Comparison of ENCODE assay signal across 8 mouse cellular contexts in genomic region chr11:65162767-65163120, GRCm38 (mm10). TPM values are rescaled to one million over a fixed set of nuclear protein-coding genes. Genes with fewer than 3 reads are reported as not detected.
DNase-seq lines count a peak whose midpoint lies in the region; ATAC-seq and TF ChIP-seq lines count a peak whose summit lies in the region.

Arhgap44 (minus strand) TSS chr11:65162961.

- no peaks in the 10 kb centered on the region for H3K36me3 ChIP-seq in thymus, adult 2 months (ENCODE audit: control insufficient read depth, insufficient read depth, low read length)
- no peaks in the 10 kb centered on the region for H3K36me3 ChIP-seq in embryonic facial prominence, embryonic 15.5 days
- no peaks in the 10 kb centered on the region for H3K36me3 ChIP-seq in heart, embryonic 12.5 days
- no peaks in the 10 kb centered on the region for H3K36me3 ChIP-seq in kidney, embryonic 16.5 days (ENCODE audit: insufficient read depth, low read length)
- H3K36me3 ChIP-seq in liver, adult 2 months (ENCODE audit: control insufficient read depth, insufficient read depth, low read length), result no peaks in the 10 kb centered on the region
- no peaks in the 10 kb centered on the region for H3K36me3 ChIP-seq in neural tube, embryonic 14.5 days (ENCODE audit: control insufficient read depth, insufficient read depth, low read length)

- ATAC-seq in embryonic facial prominence, embryonic 15.5 days (ENCODE audit: insufficient number of reproducible peaks, low FRiP score, low TSS enrichment, low read depth), result peak; percentile 84
- ATAC-seq in heart, embryonic 12.5 days (ENCODE audit: insufficient number of reproducible peaks, low FRiP score), result peak; percentile 76; the same call in 1 of the 2 replicates
- ATAC-seq in kidney, embryonic 16.5 days (ENCODE audit: low FRiP score, low TSS enrichment), result peak; percentile 95
- ATAC-seq in neural tube, embryonic 14.5 days (ENCODE audit: low read depth), result peak; percentile 97

- H3K4me1 ChIP-seq in thymus, adult 2 months (replicated peaks; ENCODE audit: control insufficient read depth, insufficient read depth, low read length), result no peaks in the 10 kb centered on the region
- H3K4me1 ChIP-seq in embryonic facial prominence, embryonic 15.5 days, result peaks cover 13% of the 10 kb centered on the region
- peaks cover 25% of the 10 kb centered on the region for H3K4me1 ChIP-seq in heart, embryonic 12.5 days (replicated peaks)
- H3K4me1 ChIP-seq in kidney, embryonic 16.5 days (ENCODE audit: insufficient read depth, low read length), result peaks cover 7% of the 10 kb centered on the region; the same call in 1 of the 2 replicates
- peaks cover 5% of the 10 kb centered on the region for H3K4me1 ChIP-seq in liver, adult 2 months (ENCODE audit: control insufficient read depth, insufficient read depth, low read length)
- 0 out of 2 replicates have a peak, but pooled peaks cover 8% of the 10 kb centered on the region for H3K4me1 ChIP-seq in neural tube, embryonic 14.5 days (ENCODE audit: control insufficient read depth, insufficient read depth, low read length)

- H3K79me2 ChIP-seq in liver, adult 2 months (ENCODE audit: control insufficient read depth, insufficient read depth, low read length), result no peaks in the 10 kb centered on the region

- no peaks in the 10 kb centered on the region for H3K9me3 ChIP-seq in embryonic facial prominence, embryonic 15.5 days (replicated peaks)
- no peaks in the 10 kb centered on the region for H3K9me3 ChIP-seq in heart, embryonic 12.5 days (replicated peaks)
- no peaks in the 10 kb centered on the region for H3K9me3 ChIP-seq in kidney, embryonic 16.5 days (ENCODE audit: low read length)
- no peaks in the 10 kb centered on the region for H3K9me3 ChIP-seq in neural tube, embryonic 14.5 days (ENCODE audit: control insufficient read depth, low read length)

- DNase-seq in thymus, adult 2 months, result no peak
- no peak for DNase-seq in thymus, postnatal 0 days (ENCODE audit: low spot score)
- peak; percentile 4 for DNase-seq in liver, adult 2 months (ENCODE audit: extremely low read depth, low read depth, low spot score)
- peak; percentile 48 to 54 for DNase-seq in urinary bladder, postnatal 36 days (ENCODE audit: low spot score in 2 of 2)

- TF ChIP-seq CTCF in thymus, adult 2 months (IDR thresholded peaks at IDR 0.05; ENCODE audit: borderline replicate concordance, control insufficient read depth, extremely low read depth, insufficient read depth, low read length, poor library complexity), result no peak
- TF ChIP-seq CTCF in liver, adult 2 months (IDR thresholded peaks at IDR 0.05; ENCODE audit: low read depth, low read length), result no peak

- 4% methylated on average over 27 of the region's 27 CpGs for WGBS in thymus, adult 2 months
- under 1% methylated on average over 24 of the region's 27 CpGs for WGBS in embryonic facial prominence, embryonic 15.5 days
- WGBS in heart, embryonic 12.5 days, result under 1% methylated on average over 27 of the region's 27 CpGs
- WGBS in kidney, embryonic 16.5 days, result under 1% methylated on average over 26 of the region's 27 CpGs
- under 1% methylated on average over 27 of the region's 27 CpGs for WGBS in liver, adult 2 months
- under 1% methylated on average over 27 of the region's 27 CpGs for WGBS in neural tube, embryonic 14.5 days

- H3K27ac ChIP-seq in thymus, adult 2 months (ENCODE audit: control insufficient read depth, insufficient read depth, low read length), result no peak within 1 kb of the TSS
- no peak within 1 kb of the TSS for H3K27ac ChIP-seq in embryonic facial prominence, embryonic 15.5 days (replicated peaks)
- no peak within 1 kb of the TSS for H3K27ac ChIP-seq in heart, embryonic 12.5 days (ENCODE audit: poor library complexity, severe bottlenecking)
- H3K27ac ChIP-seq in kidney, embryonic 16.5 days (ENCODE audit: low read length), result no peak within 1 kb of the TSS
- no peak within 1 kb of the TSS for H3K27ac ChIP-seq in liver, adult 2 months (replicated peaks; ENCODE audit: insufficient read depth, low read depth, low read length)
- H3K27ac ChIP-seq in neural tube, embryonic 14.5 days (ENCODE audit: low read depth, low read length), result peak within 1 kb of the TSS; percentile 72; the same call in 1 of the 2 replicates

- no peak for TF ChIP-seq POLR2A in thymus, adult 2 months (IDR thresholded peaks at IDR 0.05; ENCODE audit: control insufficient read depth, extremely low read depth, insufficient read depth, low read length, poor library complexity)
- no peak for TF ChIP-seq POLR2A in liver, adult 2 months (IDR thresholded peaks at IDR 0.05; ENCODE audit: extremely low read depth, insufficient read depth, low read length)

- no peaks in the 10 kb centered on the region for H3K27me3 ChIP-seq in thymus, adult 2 months (ENCODE audit: control insufficient read depth, insufficient read depth, low read length)
- no peaks in the 10 kb centered on the region for H3K27me3 ChIP-seq in embryonic facial prominence, embryonic 15.5 days
- no peaks in the 10 kb centered on the region for H3K27me3 ChIP-seq in heart, embryonic 12.5 days (replicated peaks)
- no peaks in the 10 kb centered on the region for H3K27me3 ChIP-seq in kidney, embryonic 16.5 days (ENCODE audit: insufficient read depth, low read length)
- H3K27me3 ChIP-seq in liver, adult 2 months (ENCODE audit: control insufficient read depth, insufficient read depth, low read length), result no peaks in the 10 kb centered on the region
- no peaks in the 10 kb centered on the region; the same call in 1 of the 2 replicates for H3K27me3 ChIP-seq in neural tube, embryonic 14.5 days (ENCODE audit: control insufficient read depth, insufficient read depth, low read length)

- peak within 1 kb of the TSS; percentile 99 for H3K4me2 ChIP-seq in embryonic facial prominence, embryonic 15.5 days (replicated peaks)
- peak within 1 kb of the TSS; percentile 96 for H3K4me2 ChIP-seq in heart, embryonic 12.5 days
- peak within 1 kb of the TSS; percentile 89 for H3K4me2 ChIP-seq in kidney, embryonic 16.5 days (replicated peaks; ENCODE audit: low read depth, low read length)
- H3K4me2 ChIP-seq in neural tube, embryonic 14.5 days (ENCODE audit: low read depth, low read length), result peak within 1 kb of the TSS; percentile 85

- H3K4me3 ChIP-seq in thymus, adult 2 months (ENCODE audit: control insufficient read depth, insufficient read depth, low read length), result peak within 1 kb of the TSS; percentile 8
- H3K4me3 ChIP-seq in embryonic facial prominence, embryonic 15.5 days (replicated peaks), result peak within 1 kb of the TSS; percentile 88
- H3K4me3 ChIP-seq in heart, embryonic 12.5 days, result peak within 1 kb of the TSS; percentile 98
- peak within 1 kb of the TSS; percentile 89 for H3K4me3 ChIP-seq in kidney, embryonic 16.5 days (ENCODE audit: low read length)
- H3K4me3 ChIP-seq in liver, adult 2 months (ENCODE audit: insufficient read depth, low read depth, low read length), result peak within 1 kb of the TSS; percentile 82
- peak within 1 kb of the TSS; percentile 90 for H3K4me3 ChIP-seq in neural tube, embryonic 14.5 days (ENCODE audit: low read depth, low read length)

- H3K9ac ChIP-seq in embryonic facial prominence, embryonic 15.5 days, result peak within 1 kb of the TSS; percentile 64
- H3K9ac ChIP-seq in heart, embryonic 12.5 days, result peak within 1 kb of the TSS; percentile 94
- peak within 1 kb of the TSS; percentile 83 for H3K9ac ChIP-seq in kidney, embryonic 16.5 days (replicated peaks; ENCODE audit: low read length)
- H3K9ac ChIP-seq in liver, adult 2 months (ENCODE audit: low read depth, low read length), result peak within 1 kb of the TSS; percentile 82
- H3K9ac ChIP-seq in neural tube, embryonic 14.5 days (replicated peaks; ENCODE audit: low read depth, low read length), result peak within 1 kb of the TSS; percentile 89

RNA-seq across cellular contexts. Expression of gene Arhgap44, which starts in this region (rescaled TPM):
- polyA plus RNA-seq in thymus, adult 2 months (2012; rRNA removed), result 5.5 and 6.7 TPM in 2 replicates
- polyA plus RNA-seq in thymus, postnatal 0 days (2015; fragmentation: Nextera tagmentation; extraction: Ambion mirVana), result 4.5 and 5.1 TPM in 2 replicates
- polyA plus RNA-seq in embryonic facial prominence, embryonic 15.5 days (2015; fragmentation: Nextera tagmentation; extraction: Ambion mirVana), result 6.6 and 6.8 TPM in 2 replicates
- polyA plus RNA-seq in heart, embryonic 12.5 days (2016; fragmentation: Nextera tagmentation; extraction: Ambion mirVana), result 13.3 and 15.5 TPM in 2 replicates
- 7.1 and 7.4 TPM in 2 replicates for polyA plus RNA-seq in kidney, embryonic 16.5 days (2015; fragmentation: Nextera tagmentation; extraction: Ambion mirVana)
- total RNA-seq in liver, adult 2 months (2014; rRNA removed), result 0.60 and 0.65 TPM in 2 replicates
- polyA plus RNA-seq in liver, adult 2 months (2012; rRNA removed), result 0.47 and 0.64 TPM in 2 replicates
- 16.1 and 20.8 TPM in 2 replicates for polyA plus RNA-seq in neural tube, embryonic 14.5 days (2014; fragmentation: Nextera tagmentation; extraction: Ambion mirVana)

Comparison
In these comparisons a context has a peak if more than half of its experiments do, and no peak if none do; other contexts are left out.
1. Peak in DNase-seq, H3K4me3 ChIP-seq and H3K9ac ChIP-seq in liver, adult 2 months; RNA of the gene not detected or under 1 TPM.
2. DNase-seq: peak in urinary bladder, postnatal 36 days (2 of 2); none in thymus, adult 2 months (single experiment) and thymus, postnatal 0 days (single experiment).
3. H3K4me3 ChIP-seq: peak in every context shown above with its lines; median percentile 98 in heart, embryonic 12.5 days; 90 in neural tube, embryonic 14.5 days; 89 in kidney, embryonic 16.5 days; 88 in embryonic facial prominence, embryonic 15.5 days; 82 in liver, adult 2 months; 8 in thymus, adult 2 months.
4. Peak in every context shown above with its lines, with median percentiles within 50 percentile points of each other: ATAC-seq, H3K4me2 ChIP-seq and H3K9ac ChIP-seq.